Mouse (Mus musculus): Measurements from ENCODE around the gene Git2.

- TF ChIP-seq CHD2 (IDR thresholded peaks at IDR 0.05; ENCODE audit: low read depth, low read length) (no peak), HCFC1 (IDR thresholded peaks at IDR 0.05; ENCODE audit: borderline replicate concordance, insufficient read depth, low read length) (no peak)
These were observed 41.7 kb downstream of the Git2 start for GRCm38 (mm10) chr5:114733606-114734005.

Measured in ES-E14 (cell line).